Mouse (Mus musculus) small intestine, adult 2 months (tissue): ENCODE data around the gene Klc2.

ENCODE experiments used
- CTCF ChIP-seq: fragments of 200-500 bp; IDR thresholded peaks from 2 replicates; pipeline ENCODE4 v1.5.1; 2012; ENCODE audit warnings: low read depth, mild to moderate bottlenecking, control low read depth, inconsistent platforms, low read length, moderate library complexity, mixed read lengths; ENCODE audit not compliant: insufficient replicate concordance, insufficient read length; ENCODE audit errors: extremely low read depth
- POLR2A ChIP-seq: fragments of 200-500 bp; IDR thresholded peaks from 2 replicates; pipeline ENCODE4 v1.6.1; 2012; ENCODE audit warnings: low read depth, mild to moderate bottlenecking, control low read depth, inconsistent platforms, low read length, moderate library complexity

DNA sequence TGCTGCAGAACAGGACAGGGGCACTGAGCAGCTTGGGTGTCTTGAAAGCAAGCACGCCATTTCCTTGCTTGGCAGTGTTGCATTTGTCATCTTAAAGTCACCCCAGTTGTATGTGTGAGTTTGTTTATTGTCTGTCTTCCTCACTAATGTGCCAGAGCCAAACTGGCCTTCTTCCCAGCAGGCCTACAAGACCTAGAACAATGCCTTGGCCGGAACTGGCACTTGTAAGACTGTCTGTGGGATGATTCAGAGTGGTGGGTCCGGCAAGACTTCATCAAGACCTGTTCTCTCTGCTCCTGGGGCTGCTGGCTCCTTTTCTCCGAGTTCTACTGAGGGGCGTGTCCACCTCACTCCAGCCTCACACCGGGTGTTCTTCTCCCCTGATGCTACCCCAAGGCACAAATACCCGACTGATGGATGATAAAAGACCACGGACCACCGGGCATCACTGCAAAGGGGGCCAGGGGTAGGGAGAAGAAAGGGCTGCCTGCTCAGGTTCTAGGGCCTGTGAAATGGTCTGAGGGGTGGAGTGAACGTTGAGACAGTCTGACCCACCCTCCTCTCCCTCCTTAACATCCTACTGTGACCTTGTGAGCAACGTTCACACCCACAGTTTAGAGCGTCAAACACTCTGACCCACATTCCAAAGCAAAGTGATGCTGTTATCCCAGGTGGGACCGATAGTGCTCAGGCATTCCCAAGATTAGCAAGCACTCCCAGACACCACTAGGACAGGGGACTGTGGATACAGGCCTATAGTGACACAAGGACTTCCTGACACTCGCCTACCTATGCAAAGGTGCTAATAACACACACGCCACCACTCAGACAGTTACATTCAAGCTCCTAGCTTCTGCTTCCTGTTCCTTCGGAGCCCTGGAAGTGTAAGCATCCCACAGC lies 60.2 kb downstream of the Klc2 start:
- no peak for TF ChIP-seq CTCF
- TF ChIP-seq POLR2A: no peak
